Mouse (Mus musculus): ENCODE results near the gene Dppa3. TPM values are rescaled to one million over a fixed set of nuclear protein-coding genes. Genes with fewer than 3 reads are reported as not detected.

The Dppa3 gene
- polyA plus RNA-seq, 1 experiment from 2014 or later: not detected

DNA sequence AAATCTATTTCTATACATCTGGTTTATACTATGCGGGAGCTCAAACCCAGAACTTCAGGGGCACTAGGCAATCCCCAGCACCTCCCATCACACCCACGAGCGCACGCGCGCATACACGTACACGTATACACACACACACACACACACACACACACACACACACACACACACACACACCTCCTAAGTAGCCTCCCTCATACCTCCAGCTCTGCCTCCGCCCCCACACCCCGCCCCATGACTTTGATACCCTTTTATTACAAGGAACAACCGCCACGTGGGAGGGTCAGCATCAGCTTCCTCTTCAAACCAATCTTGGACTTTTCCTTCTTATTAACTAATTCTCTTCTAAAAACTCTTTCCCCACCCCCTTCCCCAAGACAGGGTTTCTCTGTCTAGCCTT lies 18.5 kb upstream of the Dppa3 start:
- Histone ChIP-seq H3K4me2 (ENCODE audit: low read depth, low read length) (no peak overlapping the region), H3K4me1 (ENCODE audit: control insufficient read depth, insufficient read depth, low read length) (no peaks in the 10 kb centered on the region), H3K9ac (ENCODE audit: low read length) (no peak overlapping the region), H3K36me3 (ENCODE audit: control insufficient read depth, insufficient read depth, low read length) (no peaks in the 10 kb centered on the region), H3K27ac (ENCODE audit: low read length) (no peak overlapping the region), H3K4me3 (replicated peaks; ENCODE audit: low read length) (no peak overlapping the region), H3K9me3 (replicated peaks; ENCODE audit: control insufficient read depth, low read length) (no peaks in the 10 kb centered on the region), H3K27me3 (ENCODE audit: control insufficient read depth, insufficient read depth, low read length) (no peaks in the 10 kb centered on the region)
- WGBS: 86% methylated on average over 12 of the region's 12 CpGs
- ATAC-seq (ENCODE audit: insufficient read depth, low FRiP score): no peak

DNA sequence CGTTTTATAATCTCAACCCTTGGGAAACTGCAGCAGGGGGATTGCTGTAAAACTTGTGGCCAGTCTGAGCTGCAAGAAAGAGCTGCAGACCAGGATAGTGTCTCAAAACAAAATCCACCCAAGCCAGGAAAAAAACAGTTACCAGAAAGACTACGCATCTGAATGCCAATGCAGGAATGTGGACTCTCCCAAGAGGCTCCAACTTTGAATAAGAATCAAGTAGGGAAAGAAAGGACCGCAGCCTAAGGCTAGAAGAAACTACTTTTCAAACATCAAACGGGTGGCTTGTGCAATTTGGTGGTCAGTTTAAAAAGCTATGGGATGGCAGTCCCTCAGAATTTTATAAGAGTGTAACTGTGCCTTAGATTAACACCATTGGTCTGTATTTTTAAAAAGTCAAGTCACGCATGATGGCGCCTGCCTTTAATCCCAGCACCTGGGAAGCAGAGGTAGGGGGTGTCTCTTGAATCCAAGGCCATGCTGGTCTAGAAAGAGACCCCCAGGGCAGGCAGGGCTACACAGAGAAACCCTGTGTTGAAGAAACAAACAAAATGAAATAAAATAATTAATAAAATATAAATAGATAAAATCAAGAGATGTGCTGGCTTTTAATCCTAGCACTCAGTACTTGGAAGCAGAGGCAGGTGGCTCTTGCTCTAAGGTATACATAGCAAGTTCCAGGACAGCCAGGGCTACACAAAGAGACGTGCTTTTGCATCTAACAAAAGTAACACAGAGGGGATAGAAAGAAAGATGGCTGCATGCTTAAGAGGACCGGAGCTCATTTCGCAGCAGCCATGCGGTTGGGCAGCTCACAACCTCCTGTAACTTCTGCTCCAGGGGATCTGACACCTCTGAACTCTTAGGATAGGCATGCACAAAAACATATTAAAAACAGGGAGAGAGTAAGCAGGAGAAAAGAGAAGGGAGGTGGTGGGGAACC lies 17.5 kb upstream of the Dppa3 start:
- ATAC-seq (ENCODE audit: insufficient read depth, low FRiP score): no peak
- Histone ChIP-seq H3K4me3 (replicated peaks; ENCODE audit: low read length) (no peak overlapping the region), H3K4me1 (ENCODE audit: control insufficient read depth, insufficient read depth, low read length) (no peaks in the 10 kb centered on the region), H3K27me3 (ENCODE audit: control insufficient read depth, insufficient read depth, low read length) (no peaks in the 10 kb centered on the region), H3K9me3 (replicated peaks; ENCODE audit: control insufficient read depth, low read length) (no peaks in the 10 kb centered on the region), H3K27ac (ENCODE audit: low read length) (no peak overlapping the region), H3K36me3 (ENCODE audit: control insufficient read depth, insufficient read depth, low read length) (no peaks in the 10 kb centered on the region), H3K9ac (ENCODE audit: low read length) (no peak overlapping the region), H3K4me2 (ENCODE audit: low read depth, low read length) (no peak overlapping the region)
- 80% methylated on average over 10 of the region's 10 CpGs for WGBS

DNA sequence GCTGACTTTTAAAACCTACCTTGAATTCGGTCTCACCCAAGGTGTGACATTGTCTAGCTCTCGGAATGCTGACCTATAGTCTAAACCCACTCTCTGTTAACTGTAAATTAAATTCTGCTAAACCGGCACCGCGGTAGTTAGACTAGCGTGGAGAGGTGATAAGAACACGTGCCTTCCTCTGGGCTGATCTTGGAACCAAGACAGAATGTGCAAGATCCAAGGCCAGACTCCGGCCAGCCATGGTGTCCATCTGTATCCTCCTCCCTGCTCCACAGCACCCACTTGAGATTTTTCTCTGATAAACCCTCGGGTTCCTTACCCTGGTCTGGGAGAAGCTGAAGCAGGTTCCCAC lies 16.9 kb upstream of the Dppa3 start:
- no peaks in the 10 kb centered on the region for H3K4me1 ChIP-seq (ENCODE audit: control insufficient read depth, insufficient read depth, low read length)
- no peak overlapping the region for H3K9ac ChIP-seq (ENCODE audit: low read length)
- H3K9me3 ChIP-seq (replicated peaks; ENCODE audit: control insufficient read depth, low read length): no peaks in the 10 kb centered on the region
- no peak overlapping the region for H3K27ac ChIP-seq (ENCODE audit: low read length)
- no peaks in the 10 kb centered on the region for H3K27me3 ChIP-seq (ENCODE audit: control insufficient read depth, insufficient read depth, low read length)
- no peaks in the 10 kb centered on the region for H3K36me3 ChIP-seq (ENCODE audit: control insufficient read depth, insufficient read depth, low read length)
- no peak for ATAC-seq (ENCODE audit: insufficient read depth, low FRiP score)
- H3K4me2 ChIP-seq (ENCODE audit: low read depth, low read length): no peak overlapping the region
- H3K4me3 ChIP-seq (replicated peaks; ENCODE audit: low read length): no peak overlapping the region
- 50% methylated on average over 9 of the region's 9 CpGs for WGBS

DNA sequence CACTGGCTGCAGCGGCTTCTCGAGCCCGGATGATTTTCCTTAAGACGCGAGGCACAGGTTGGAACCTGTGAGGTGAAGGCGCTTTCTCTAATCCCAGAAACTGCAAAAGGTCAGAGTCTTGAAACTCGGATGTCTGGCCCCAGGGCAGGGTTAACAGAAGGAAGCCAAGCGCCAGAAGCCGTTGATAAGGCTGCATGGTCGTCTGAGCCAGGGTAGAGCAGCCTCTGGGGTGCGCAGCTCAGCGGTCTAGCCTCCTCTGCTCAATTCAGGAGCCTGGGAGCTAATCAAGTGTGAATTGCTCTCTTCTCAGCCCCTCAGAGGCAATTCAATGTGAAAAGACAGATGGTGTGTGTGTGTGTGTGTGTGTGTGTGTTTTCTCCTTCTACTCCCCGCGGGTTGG lies 16.4 kb upstream of the Dppa3 start, which contains the start of gene Gdf3:
Gene Gdf3, minus strand, starts transcription at position 317 of the 400 bp plus-strand sequence.
- Histone ChIP-seq H3K36me3 (ENCODE audit: control insufficient read depth, insufficient read depth, low read length) (no peaks in the 10 kb centered on the region), H3K27ac (ENCODE audit: low read length) (no peak within 1 kb of the TSS), H3K9me3 (replicated peaks; ENCODE audit: control insufficient read depth, low read length) (no peaks in the 10 kb centered on the region), H3K4me2 (ENCODE audit: low read depth, low read length) (no peak within 1 kb of the TSS), H3K4me3 (replicated peaks; ENCODE audit: low read length) (no peak within 1 kb of the TSS), H3K9ac (ENCODE audit: low read length) (no peak within 1 kb of the TSS), H3K4me1 (ENCODE audit: control insufficient read depth, insufficient read depth, low read length) (no peaks in the 10 kb centered on the region), H3K27me3 (ENCODE audit: control insufficient read depth, insufficient read depth, low read length) (no peaks in the 10 kb centered on the region)
- WGBS: 44% methylated on average over 14 of the region's 14 CpGs
- ATAC-seq (ENCODE audit: insufficient read depth, low FRiP score): no peak

DNA sequence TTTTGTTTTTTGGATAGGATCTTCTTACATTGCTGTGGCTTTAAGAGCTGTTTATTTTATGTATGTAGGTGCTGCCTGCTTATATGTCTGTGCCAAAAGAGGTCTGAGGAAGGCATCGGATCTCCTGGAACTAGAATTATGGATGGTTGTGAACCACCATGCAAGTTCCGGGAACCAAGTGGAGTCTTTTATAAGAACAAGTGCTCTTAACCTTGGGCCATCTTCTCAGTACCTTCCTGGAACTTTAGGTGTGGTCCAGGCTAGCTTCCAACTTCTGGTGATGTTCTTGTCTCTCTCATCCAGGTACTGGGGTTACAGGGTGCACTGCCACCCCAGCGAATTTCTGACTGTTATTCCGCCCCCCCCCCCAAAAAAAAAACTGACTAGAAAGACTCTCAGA lies 13.8 kb upstream of the Dppa3 start:
- no peaks in the 10 kb centered on the region for H3K9me3 ChIP-seq (replicated peaks; ENCODE audit: control insufficient read depth, low read length)
- no peak for ATAC-seq (ENCODE audit: insufficient read depth, low FRiP score)
- 81% methylated on average over 4 of the region's 4 CpGs for whole genome bisulfite sequencing
- no peaks in the 10 kb centered on the region for H3K36me3 ChIP-seq (ENCODE audit: control insufficient read depth, insufficient read depth, low read length)
- H3K27ac ChIP-seq (ENCODE audit: low read length): no peak overlapping the region
- H3K4me2 ChIP-seq (ENCODE audit: low read depth, low read length): no peak overlapping the region
- H3K9ac ChIP-seq (ENCODE audit: low read length): no peak overlapping the region
- H3K27me3 ChIP-seq (ENCODE audit: control insufficient read depth, insufficient read depth, low read length): no peaks in the 10 kb centered on the region
- H3K4me1 ChIP-seq (ENCODE audit: control insufficient read depth, insufficient read depth, low read length): no peaks in the 10 kb centered on the region
- no peak overlapping the region for H3K4me3 ChIP-seq (replicated peaks; ENCODE audit: low read length)

DNA sequence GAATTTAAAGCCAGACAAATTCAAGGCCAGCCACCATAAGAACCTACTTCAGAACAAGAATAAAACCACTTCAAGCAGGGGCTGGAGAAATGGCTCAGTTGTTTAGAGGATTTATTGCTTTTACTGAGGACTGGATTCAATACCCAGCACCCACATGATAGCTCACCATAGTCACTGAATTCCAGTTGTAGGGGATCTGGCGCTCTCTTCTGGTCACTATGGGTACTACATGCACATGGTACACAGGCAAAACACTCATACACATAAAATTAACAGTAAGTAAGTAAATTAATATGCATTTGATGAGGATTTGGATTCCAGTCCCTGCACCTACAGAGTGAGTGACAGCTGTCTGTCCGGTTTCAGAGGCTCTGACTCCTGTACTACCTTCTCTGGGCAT lies 12.2 kb upstream of the Dppa3 start:
- Histone ChIP-seq H3K9ac (ENCODE audit: low read length) (no peak overlapping the region), H3K27me3 (ENCODE audit: control insufficient read depth, insufficient read depth, low read length) (no peaks in the 10 kb centered on the region), H3K4me3 (replicated peaks; ENCODE audit: low read length) (no peak overlapping the region), H3K36me3 (ENCODE audit: control insufficient read depth, insufficient read depth, low read length) (no peaks in the 10 kb centered on the region), H3K4me2 (ENCODE audit: low read depth, low read length) (no peak overlapping the region), H3K4me1 (ENCODE audit: control insufficient read depth, insufficient read depth, low read length) (no peaks in the 10 kb centered on the region), H3K27ac (ENCODE audit: low read length) (no peak overlapping the region), H3K9me3 (replicated peaks; ENCODE audit: control insufficient read depth, low read length) (no peaks in the 10 kb centered on the region)
- WGBS: 61% methylated on average over 2 of the region's 2 CpGs
- no peak for ATAC-seq (ENCODE audit: insufficient read depth, low FRiP score)

DNA sequence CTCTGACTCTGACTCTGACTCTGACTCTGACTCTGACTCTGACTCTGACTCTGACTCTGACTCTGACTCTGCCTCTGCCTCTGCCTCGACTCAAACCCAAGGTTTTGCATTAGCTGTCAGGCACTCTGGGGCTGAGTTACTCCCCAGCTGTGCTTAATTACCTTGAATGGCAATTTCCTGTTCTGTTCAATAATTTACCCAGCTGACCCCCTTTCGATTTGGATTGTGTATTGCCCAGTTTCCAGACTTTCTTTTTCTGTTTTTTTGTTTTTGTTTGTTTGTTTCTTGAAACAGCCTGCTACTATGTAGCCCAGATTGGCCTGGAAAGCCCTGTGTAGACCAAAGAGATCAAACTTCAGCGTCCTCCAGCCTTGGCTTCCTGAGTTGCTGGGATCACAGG lies 10.2 kb upstream of the Dppa3 start:
- no peak overlapping the region for H3K9ac ChIP-seq (ENCODE audit: low read length)
- H3K27me3 ChIP-seq (ENCODE audit: control insufficient read depth, insufficient read depth, low read length): no peaks in the 10 kb centered on the region
- WGBS: 59% methylated on average over 3 of the region's 3 CpGs
- no peak overlapping the region for H3K27ac ChIP-seq (ENCODE audit: low read length)
- ATAC-seq (ENCODE audit: insufficient read depth, low FRiP score): no peak
- H3K4me3 ChIP-seq (replicated peaks; ENCODE audit: low read length): no peak overlapping the region
- H3K36me3 ChIP-seq (ENCODE audit: control insufficient read depth, insufficient read depth, low read length): no peaks in the 10 kb centered on the region
- no peaks in the 10 kb centered on the region for H3K4me1 ChIP-seq (ENCODE audit: control insufficient read depth, insufficient read depth, low read length)
- no peaks in the 10 kb centered on the region for H3K9me3 ChIP-seq (replicated peaks; ENCODE audit: control insufficient read depth, low read length)
- no peak overlapping the region for H3K4me2 ChIP-seq (ENCODE audit: low read depth, low read length)

DNA sequence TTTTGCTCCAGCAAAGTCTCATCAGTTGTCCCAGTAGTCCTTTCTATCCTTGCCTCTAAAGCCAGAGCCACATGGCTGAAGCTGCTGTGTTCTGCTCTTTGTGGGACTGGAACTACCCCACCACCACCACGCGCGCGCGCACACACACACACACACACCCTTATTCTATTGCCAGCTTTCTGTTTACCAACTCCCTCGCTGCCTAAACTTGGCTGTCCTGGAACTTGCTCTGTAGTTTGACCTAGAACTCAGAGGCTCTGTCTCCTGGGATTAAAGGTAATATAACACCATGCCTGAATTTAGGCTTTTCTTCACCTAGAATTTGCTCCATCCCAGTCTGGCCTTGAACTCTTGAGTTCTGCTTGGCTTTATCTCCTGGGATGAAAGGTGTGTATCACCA lies 5.1 kb upstream of the Dppa3 start:
- Histone ChIP-seq H3K4me2 (ENCODE audit: low read depth, low read length) (no peak overlapping the region), H3K4me3 (replicated peaks; ENCODE audit: low read length) (no peak overlapping the region), H3K9me3 (replicated peaks; ENCODE audit: control insufficient read depth, low read length) (no peaks in the 10 kb centered on the region), H3K9ac (ENCODE audit: low read length) (no peak overlapping the region), H3K27me3 (ENCODE audit: control insufficient read depth, insufficient read depth, low read length) (no peaks in the 10 kb centered on the region), H3K36me3 (ENCODE audit: control insufficient read depth, insufficient read depth, low read length) (no peaks in the 10 kb centered on the region), H3K27ac (ENCODE audit: low read length) (no peak overlapping the region), H3K4me1 (ENCODE audit: control insufficient read depth, insufficient read depth, low read length) (no peaks in the 10 kb centered on the region)
- ATAC-seq (ENCODE audit: insufficient read depth, low FRiP score): no peak
- 89% methylated on average over 6 of the region's 6 CpGs for WGBS

DNA sequence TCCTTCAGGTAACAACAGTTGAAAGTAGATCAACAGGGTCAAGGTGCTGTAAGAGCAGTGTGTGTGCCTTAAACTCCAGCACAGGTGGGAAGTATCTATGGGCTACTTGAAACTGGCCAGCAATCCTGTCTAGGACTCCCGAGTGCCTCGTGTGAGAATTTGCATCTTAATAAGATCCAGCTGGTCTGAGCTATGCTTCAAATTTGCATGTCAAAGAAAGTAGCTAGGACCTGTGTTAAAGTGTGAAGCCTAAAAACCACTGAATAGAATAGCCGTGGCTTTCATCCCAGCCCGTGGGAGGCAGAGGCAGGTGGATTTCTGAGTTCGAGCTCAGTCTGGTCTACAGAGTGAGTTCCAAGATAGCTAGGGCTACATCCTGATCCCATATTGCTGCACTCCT lies 1.7 kb upstream of the Dppa3 start:
- Histone ChIP-seq H3K36me3 (ENCODE audit: control insufficient read depth, insufficient read depth, low read length) (no peaks in the 10 kb centered on the region), H3K9ac (ENCODE audit: low read length) (no peak overlapping the region), H3K27me3 (ENCODE audit: control insufficient read depth, insufficient read depth, low read length) (no peaks in the 10 kb centered on the region), H3K9me3 (replicated peaks; ENCODE audit: control insufficient read depth, low read length) (no peaks in the 10 kb centered on the region; the same call in 1 of the 2 replicates), H3K4me1 (ENCODE audit: control insufficient read depth, insufficient read depth, low read length) (no peaks in the 10 kb centered on the region), H3K4me3 (replicated peaks; ENCODE audit: low read length) (no peak overlapping the region), H3K27ac (ENCODE audit: low read length) (no peak overlapping the region), H3K4me2 (ENCODE audit: low read depth, low read length) (no peak overlapping the region)
- no peak for ATAC-seq (ENCODE audit: insufficient read depth, low FRiP score)
- WGBS: 62% methylated on average over 5 of the region's 5 CpGs
